Mouse (Mus musculus): Measurements from ENCODE around the gene Atxn7l2.

The Atxn7l2 gene

DNA sequence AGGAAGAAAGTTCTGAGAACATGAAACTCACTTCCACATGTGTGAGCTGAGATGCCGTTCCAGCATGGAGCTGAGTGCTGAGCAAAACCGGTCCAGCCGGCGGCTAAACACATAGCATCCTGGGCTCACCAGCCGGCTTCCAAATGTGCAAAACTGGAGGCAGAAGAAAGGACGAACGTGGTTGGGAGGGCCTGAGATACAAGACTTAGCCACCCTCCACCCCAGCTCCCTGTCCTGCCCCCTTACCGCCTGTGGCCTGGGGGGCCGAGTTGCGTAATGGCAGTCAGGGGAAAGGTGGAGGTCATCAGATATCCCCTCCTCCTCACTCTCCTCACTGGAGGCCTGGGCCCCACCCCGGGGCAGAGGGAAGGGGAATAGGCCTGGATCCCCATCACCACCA lies 6.3 kb downstream of the Atxn7l2 start:
- DNase-seq: peak; percentile 40

DNA sequence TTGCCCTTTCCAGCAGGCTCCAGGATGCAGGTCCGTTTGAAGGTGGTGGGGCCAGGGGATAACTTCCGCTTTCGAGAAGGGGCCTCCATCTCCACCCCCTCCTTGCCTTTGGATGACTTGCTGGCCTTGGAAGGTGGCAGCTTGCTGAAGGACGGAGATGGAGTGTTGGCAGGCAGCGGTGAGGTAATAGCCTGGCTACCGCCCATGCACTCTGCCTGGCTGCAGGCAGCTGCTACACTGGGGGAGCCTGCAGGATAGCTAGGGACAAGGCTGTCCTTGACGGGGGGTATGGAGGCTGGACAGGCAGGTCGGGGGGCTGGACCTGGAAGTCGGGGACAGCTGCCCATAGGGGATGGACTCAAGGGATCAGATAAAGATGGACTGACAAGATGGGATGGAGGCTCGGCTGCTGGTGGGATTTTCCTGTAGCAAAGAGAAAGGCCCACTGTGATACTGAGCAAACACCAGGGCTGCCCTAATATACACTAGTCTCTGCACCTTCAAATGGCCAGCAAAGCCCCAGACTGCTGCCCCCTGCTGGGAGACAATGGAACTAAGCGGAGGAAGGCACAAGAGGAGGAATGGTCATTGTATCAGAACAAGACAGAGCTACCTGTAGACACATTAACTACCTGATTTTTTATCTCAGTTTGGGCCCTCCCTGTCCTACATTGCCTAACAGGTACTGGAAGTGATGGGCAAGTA lies 7.0 kb downstream of the Atxn7l2 start:
- peak; percentile 84 for DNase-seq

DNA sequence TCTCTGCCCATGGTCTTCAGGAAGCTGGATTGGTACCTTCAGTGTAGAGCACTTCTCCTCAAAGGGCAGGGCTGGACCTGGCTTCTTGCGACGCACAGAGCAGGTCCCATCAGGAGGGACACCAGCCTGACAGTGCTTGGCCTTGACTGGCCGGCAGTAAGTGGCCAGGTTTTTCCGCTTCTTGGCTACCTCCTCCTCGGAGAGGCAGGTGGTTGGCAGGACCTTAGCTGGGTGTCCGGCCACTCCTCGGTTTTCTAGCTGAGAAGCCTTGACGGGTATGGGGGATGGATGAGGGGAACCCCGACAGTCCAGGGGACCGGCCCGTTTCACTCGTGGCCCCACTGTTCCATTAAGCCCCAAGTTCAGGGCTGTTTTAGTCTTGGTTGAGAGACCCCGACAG lies 7.5 kb downstream of the Atxn7l2 start:
- DNase-seq: peak; percentile 66

DNA sequence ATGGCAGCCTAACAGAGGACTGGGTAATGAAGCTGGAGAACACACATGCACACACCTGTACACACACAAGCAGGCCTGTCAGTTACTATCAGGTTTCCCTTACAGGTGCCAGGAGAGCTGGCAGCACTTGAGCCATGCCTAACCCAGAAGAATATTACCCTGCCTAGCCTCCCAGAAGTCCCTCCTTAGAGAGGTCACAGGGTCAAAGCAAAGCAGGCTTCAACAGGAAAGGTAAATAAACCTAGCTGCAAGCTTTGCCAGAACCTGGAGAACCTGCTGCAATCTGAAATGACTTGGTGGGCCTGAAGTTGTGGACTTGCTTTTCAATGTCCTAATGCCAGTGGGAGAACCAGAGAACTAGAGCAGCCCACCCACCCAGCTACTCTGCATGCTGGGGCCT lies 8.2 kb downstream of the Atxn7l2 start:
- no peak for DNase-seq

DNA sequence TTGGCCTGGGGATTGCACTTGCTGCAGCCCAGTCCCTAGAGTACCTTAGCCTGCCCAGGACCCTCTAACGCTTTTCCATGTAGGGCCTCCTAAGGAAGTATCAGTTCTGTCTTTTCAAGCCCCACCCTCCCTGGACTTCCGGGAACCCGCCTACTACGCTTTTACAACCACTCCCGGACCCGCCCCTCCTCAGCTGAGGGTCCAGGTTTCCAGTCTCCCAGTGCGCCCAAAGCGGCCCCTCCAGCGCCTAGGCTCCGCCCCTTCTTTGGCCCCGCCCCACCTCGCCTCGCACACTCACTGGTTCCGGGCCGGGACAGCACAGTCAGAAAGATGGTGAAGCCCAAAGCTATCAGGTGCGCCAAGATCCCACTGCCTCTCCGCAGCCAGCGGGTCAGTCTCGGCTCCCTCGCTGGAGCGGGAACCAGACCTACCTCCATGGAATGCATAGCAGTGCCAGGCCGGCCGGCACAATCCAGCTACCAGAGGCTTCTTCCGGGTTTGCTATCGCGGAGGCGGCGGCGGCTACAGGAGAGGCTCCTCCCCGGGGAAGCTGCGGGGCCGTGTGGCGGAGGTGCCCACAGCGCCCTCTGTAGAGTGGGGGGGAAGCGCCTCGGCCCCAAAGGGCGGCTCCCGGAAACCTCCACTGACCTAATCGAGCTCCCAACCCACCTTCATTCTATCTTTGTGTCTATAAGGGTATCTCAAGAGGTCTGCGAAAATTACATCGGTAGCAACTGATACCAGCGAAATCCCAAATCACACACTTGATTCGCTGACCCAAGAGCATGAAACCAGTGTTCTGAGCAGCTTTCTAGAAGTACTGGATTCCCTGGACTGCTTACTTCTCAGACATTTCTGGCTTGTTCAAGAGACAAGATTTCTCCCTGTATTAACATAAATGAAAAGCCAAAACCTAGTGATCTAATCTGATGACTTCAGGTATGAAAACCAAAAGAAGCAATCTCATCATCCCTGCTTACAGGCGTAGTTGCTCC lies 10.1 kb downstream of the Atxn7l2 start, which contains the start of gene Cyb561d1:
Cyb561d1 (minus strand) TSS at position 884 of the 995 bp plus-strand sequence.
- DNase-seq: peak; percentile 91

DNA sequence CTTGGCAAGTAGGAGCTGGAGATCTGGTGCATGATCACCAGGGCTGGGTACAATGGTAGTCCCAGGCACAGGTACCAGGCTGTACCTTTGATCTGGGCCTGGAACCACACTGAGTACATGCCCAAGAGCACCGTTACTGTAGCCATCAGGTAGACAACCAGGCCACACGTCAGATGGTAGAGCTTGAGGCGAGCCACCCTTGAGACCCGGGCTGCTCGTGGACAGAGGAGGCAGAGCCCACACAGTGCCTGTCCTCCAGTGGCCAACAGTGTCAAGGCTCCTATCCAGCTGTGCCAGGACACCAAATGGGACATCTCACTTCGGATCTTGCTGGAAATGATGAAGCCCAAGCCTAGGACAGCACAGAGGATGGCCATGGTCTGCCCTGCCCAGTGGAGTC lies 11.5 kb downstream of the Atxn7l2 start:
- peak; percentile 32 for DNase-seq

DNA sequence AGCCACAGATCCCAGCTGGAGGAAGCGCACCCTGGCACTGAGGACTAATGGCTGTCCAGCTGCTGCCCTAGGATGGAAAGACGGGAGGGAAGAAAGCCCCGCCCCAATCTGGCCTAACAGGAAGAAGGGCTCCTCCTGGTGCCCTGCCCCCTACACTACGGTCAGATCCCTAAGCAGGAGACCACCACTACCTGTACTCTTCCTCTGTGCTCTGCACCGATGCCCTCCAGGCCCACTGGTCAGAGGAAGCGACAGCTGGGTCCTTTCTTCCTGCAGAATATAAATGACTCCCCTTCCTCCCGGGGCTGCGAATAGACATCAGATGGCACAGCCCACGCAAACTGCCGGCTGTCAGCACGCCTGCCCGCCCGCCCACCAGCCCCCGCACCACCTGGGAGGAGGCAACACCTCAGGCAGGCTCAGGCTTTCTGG lies 13.7 kb downstream of the Atxn7l2 start:
- peak; percentile 74 for DNase-seq

DNA sequence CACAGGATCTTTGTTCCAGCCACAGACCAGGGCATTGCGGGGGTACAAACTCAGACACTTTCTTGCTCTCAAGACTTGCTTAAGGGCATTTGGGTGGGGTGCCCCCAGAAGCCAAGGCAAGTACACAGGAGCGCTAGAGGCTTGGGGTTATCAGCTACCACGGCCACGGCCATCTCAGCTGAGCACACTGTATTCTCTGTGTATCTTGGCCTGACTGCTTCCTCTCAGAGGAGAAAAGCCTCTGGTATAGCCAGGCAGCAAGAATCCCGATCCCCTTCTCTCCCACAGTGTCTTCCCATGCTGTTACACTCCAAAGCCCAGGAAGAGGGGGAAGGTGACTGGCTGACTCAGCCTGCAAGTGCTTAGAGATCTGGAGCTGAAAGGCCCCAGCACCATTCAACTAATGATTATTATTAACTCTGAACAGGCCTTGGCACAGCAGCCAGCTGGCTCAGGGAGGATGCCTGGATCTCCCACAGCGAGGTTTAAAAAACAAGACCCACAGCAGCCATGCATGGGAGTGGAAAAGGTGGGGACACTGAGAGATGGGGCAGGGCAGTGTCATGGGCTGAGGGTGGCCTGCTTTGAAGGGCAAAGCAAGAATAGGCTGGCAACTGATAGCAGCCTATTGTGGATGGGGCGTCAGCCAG lies 14.7 kb downstream of the Atxn7l2 start:
- DNase-seq: peak; percentile 47

DNA sequence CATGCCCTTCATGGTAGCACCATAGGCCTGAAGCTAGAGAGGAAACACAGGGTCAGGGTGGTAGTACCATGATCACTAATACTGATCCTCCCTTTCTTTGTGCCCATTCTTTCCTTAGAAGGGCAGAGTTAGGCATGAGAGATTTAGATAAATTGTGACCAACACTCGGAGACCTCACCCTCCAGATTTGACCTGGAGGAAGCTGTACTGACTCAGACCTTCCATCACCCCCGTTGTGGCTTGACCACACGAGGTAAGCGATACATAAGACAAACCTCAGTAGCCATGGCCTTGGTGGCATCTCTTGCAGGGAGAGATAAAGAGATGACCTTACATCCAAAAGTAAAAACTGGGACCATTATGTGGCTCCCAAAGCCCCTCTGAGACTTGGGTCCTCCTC lies 15.4 kb downstream of the Atxn7l2 start:
- DNase-seq: no peak

DNA sequence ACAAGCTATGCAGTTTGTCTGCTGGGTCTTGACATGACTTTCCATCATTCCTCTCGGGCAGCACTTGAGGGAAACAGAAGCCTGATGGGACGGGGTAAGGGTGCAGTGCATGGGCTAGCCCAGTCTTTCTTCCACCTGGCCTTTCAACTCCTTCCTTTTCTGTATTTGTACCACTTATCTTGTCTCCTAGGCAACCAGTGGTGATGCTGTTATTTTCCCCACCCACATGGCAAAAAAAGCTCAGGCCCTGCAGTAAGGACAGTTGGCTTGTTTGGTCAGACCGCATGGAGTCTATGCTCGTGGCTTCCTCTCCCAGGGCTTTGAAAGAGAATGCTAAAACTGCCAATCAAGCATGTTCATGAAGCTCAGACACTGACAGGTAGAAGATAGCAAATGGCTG lies 17.0 kb downstream of the Atxn7l2 start:
- no peak for DNase-seq

DNA sequence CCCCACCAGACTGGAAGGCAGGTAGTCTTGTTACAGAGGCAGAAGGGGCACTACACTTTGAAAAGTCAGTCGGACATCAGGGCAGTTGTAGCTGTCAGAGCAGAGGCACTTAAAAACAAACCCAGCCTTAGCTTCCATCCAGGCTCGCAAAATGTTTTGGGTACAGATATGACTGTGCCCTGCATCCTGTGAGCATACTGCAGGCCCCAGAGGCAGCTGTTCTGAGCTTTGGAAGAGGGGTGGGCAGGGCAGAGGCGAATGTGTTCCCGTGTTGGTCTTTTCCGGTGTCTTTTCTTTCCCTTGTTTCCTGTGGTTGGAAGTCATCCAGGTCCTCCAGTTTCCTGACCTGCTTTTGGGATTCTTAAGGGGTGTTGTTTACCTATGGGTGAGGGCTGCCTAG lies 20.8 kb downstream of the Atxn7l2 start:
- DNase-seq: no peak

DNA sequence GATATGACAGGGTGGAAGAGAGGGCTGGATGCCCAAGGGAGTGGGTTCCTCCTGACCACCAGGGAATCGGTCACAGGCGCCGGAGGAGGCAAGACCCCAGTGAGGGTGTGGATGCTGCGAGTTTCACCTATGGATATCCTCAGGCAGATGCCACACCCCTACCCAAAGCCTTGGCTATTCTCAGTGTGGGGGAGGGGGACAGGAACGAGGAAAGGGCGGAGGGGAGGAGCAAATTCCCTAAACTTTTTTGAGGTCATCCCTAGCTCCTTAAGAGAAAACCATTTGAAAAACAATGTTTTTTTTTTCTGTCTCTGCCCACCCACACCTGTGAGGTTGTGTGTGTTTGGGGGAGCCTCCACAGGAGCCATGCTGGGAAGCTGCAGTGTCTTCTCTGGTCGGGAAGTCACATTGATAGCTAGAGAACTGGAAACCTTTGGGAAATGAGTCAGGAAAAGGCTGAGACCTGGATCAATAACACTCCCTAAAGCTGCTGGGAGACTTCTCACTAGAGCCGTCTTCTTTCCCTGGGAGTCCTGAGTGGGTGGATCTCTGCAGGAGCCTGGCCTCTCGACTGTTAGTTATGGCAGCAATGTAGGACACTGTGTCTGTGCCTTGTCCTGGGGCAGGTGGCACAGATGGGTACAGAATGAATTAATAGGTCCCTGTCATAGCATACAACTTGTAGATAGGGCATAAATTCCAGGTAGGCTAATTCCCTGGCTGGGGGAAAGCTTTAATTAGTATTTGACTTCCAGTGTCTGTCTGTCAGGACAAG lies 21.8 kb downstream of the Atxn7l2 start:
- peak; percentile 59 for DNase-seq

DNA sequence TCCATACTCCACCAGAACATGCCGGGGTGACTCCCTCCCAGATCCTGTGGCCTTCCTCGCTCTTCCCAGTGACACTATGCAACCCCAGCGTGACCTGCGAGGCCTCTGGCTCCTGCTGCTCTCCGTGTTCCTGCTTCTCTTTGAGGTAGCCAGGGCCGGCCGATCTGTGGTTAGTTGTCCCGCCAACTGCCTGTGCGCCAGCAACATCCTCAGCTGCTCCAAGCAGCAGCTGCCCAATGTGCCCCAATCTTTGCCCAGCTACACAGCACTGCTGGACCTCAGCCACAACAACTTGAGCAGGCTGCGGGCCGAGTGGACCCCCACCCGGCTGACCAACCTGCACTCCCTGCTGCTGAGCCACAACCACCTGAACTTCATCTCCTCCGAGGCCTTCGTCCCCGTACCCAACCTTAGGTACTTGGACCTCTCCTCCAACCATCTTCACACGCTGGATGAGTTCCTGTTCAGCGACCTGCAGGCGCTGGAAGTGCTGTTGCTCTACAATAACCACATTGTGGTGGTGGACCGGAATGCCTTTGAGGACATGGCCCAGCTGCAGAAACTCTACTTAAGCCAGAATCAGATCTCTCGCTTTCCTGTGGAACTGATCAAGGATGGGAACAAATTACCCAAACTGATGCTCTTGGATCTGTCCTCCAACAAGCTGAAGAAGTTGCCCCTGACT lies 23.5 kb downstream of the Atxn7l2 start:
- peak; percentile 52 for DNase-seq

DNA sequence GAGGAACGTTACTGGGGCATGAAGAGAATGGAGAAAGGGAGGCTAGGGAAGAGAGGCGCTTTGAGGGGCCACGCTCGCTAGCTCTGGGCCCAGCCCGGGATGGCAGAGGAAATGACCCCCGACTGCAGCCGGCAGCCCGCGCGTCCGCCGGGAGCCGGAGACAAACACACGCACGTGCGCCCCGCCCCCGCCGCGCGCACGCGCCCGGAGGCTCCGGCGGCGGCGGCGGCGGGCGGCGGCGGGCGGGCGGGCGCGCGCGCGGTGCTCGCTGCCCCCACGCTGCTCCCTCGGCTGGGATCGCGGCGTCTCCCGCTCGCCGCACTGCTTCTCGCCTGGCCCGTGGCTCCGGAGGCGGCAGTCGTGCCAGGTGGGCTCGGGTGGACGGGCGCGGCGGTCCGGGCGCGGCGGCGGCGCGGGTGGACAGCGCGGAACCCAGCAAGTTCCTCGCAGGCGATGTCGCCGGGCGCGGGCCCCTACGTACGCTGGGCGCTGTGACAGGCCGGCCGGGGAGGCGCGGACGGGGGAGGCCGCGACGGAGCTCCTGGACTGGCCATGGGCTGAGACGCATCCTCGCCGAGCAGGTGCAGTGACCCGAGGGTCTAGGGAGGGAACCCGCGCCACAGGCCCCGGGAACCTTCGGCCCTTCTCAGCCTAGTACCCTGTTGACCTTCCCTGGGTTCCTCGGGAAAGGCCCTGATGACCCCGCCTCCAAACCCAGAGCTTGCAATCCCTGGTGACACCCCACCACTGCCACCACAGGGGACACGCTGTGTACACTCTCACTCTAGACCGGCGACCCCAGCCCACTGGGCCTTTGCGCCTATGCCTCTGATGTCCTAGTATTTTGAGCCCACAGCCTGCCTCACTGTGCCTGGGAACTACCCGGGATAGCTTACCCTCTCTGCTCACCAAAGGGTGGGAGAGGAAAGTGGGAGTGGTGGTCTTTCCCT lies 24.4 kb downstream of the Atxn7l2 start, which contains the start of gene Amigo1:
Amigo1 (plus strand) TSS at position 238 of the 950 bp plus-strand sequence.
- DNase-seq: peak; percentile 75

DNA sequence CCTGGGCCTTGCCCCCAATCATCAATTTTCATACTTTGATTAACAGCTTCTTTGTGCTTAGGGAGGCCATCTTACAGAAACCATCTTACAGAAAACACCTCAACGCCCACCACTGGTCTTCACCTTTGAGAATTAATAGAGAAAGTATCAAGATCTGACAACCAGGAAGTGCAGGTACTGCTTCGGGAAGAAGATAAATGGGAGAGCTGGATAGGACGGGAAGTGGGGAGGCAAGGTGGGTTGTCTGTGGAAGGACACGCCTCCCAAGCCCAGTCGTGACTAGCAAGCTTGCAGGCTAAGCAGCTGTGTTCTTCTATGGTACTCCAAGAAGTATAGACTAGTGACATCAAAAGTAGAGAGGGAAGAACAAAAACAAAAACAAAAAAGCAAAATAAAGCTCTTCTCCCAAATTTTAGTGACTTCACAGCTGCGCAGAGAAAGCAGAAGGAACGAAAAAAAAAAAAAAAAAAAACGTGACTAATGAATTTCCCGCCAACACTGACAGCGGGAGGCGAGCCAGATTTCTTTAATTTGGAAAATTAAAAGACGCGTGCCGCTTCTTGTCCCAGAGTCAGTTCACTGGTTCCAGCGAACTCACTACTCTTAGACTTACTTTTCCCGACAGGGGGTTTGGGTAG lies 25.2 kb downstream of the Atxn7l2 start:
- peak; percentile 24 for DNase-seq

DNA sequence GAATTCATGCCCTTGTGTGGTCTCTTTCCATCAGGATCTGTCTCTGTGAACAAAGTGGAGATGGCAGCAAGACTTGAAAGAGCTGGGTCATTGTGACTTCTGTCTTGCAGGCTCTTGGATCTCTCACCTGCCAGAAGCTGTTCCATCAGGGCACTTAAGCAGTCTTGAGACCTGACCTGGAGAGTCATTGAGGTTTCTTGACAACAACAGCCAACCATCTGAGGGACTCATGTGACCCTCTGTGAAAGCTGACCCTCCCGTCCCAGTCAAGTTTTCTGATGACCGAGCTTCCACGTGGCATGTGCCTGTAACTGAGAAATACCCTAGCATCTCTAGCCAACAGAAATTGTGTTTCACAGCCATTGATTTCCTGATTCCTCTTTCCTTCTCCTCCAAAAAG lies 26.0 kb downstream of the Atxn7l2 start:
- no peak for DNase-seq

DNA sequence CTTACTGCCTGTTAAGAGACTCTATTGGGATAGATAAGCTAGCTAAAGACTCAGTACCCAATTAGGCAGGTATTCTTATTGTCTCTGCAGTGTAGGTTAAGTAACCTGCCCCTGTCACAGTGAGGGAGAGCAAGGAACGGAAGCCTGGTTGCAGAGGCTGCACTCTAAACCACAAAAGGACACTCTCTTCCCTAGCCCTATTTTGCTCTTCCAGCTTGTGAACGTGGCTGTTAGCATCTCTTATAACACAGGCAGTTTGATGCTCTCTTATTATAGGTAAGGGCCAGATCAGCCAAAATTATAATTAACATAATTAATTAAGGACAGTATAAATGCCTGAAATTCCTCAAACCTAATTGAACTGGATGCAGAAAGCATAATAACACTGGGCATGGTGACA lies 30.2 kb downstream of the Atxn7l2 start:
- no peak for DNase-seq

DNA sequence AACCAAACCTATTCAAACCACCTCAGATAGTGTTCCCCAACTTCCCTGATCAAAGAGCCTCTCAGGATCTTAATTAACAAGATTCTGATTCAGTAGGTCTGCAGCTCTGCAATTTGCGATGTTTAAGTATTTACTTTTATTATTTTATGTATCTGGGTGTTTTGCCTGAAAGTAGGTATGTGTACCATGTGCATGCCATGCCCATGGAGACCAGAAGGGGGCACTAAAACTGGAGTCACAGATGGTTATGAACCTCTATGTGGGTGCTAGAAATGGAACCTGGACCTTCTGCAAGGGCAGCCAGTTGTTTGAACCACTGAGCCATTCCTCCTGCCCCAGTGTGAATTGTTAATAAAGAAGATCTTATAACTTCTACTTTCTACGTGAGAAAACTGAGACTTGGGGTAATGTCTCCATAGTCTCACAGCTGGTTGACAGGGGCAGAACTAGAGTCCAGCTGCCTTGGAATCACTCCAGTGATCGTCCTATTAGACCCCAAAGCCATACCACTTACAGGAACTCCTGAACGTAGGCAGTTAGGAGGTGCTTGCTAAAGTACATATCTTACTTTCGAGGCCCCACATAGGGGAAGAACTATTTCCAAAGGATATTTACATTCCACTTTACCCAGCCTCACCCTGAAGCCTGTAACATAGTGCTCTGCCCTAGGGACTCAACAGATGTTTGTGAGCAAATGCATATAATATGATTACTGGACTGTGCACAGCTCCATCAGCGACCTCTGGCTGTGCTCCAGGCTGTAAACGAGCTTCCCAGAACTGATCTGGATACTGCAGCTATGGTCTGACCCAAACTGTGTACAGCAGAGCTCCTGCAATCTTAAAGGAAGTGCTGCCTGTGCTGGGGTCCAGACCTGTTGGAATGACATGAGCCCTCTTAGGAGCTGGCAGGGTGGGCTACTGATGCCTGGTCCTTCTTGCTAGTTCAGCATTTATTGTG lies 31.7 kb downstream of the Atxn7l2 start:
- DNase-seq: no peak
